In the genomic region with DNA sequence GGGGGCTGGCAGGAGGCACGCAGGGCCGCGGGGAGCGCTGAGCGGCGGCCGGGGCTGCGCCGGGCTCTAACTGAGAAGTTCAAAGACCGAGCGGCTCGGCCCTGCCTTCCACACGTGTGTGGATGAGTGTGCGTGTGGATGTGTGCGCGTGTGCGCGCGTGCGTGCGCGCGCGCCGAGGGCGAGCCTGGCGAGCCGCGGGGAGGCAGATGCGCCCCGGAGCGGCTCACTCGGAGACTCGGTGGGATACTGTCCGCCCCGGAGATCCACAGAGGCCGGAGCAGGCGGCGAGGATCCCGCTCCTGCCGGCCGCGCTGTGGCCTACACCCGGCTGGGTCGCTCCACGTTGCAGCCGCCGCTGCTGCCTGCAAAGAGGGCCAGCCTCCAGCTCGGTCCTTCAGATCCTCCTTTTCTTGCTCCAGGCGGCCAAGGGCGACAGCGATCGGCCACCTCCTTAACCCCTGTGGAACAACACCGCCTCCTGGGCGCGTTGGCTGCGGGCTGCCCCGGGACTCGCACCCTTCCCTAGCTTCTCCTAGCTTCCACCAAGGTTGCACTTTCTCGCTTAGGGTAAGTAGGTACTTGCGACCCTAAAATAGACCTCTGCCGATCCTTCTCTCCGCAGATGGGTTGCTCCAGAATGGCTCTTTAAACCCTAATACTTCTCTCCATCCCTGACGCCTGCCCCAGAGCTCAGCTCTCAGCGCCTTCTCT, we compare ENCODE assay signal across 8 mouse cellular contexts. TPM values are rescaled to one million over a fixed set of nuclear protein-coding genes. Genes with fewer than 3 reads are reported as not detected.
A peak's percentile ranks its signal among the peaks of the same experiment; 100 is the strongest.
DNase-seq lines count a peak whose midpoint lies in the region; ATAC-seq and TF ChIP-seq lines count a peak whose summit lies in the region.

No protein-coding gene starts in this region.

- peak; percentile 7 for DNase-seq in cerebellum, adult 11 months
- no peak for DNase-seq in cerebellum, adult 9-10 months
- peak; percentile 81 for DNase-seq in embryonic facial prominence, embryonic 10.5 days (ENCODE audit: low spot score)
- DNase-seq in heart, adult 18-20 months: peak; percentile 68 to 81
- peak; percentile 46 for DNase-seq in kidney, adult 2 months
- DNase-seq in limb, embryonic 14.5 days (ENCODE audit: low spot score): peak; percentile 72
- DNase-seq in midbrain, embryonic 14.5 days: peak; percentile 85

- no peak for TF ChIP-seq CTCF in kidney, adult 2 months (conservative IDR thresholded peaks at IDR 0.05; ENCODE audit: insufficient read depth, insufficient read length, low read depth, low read length)

- H3K9me3 ChIP-seq in embryonic facial prominence, embryonic 10.5 days: no peaks in the 10 kb centered on the region
- no peaks in the 10 kb centered on the region for H3K9me3 ChIP-seq in limb, embryonic 14.5 days (ENCODE audit: control insufficient read depth, low read length)
- H3K9me3 ChIP-seq in midbrain, embryonic 14.5 days (ENCODE audit: control insufficient read depth, low read length): no peaks in the 10 kb centered on the region
- no peaks in the 10 kb centered on the region for H3K9me3 ChIP-seq in stomach, embryonic 16.5 days (replicated peaks; ENCODE audit: control insufficient read depth, low read length)

- WGBS in embryonic facial prominence, embryonic 10.5 days: under 1% methylated on average over 65 of the region's 65 CpGs
- WGBS in kidney, adult 2 months: under 1% methylated on average over 65 of the region's 65 CpGs
- WGBS in limb, embryonic 14.5 days: 3% methylated on average over 54 of the region's 65 CpGs
- under 1% methylated on average over 65 of the region's 65 CpGs for WGBS in midbrain, embryonic 14.5 days
- WGBS in stomach, embryonic 16.5 days: under 1% methylated on average over 65 of the region's 65 CpGs

- peak; percentile 66 for ATAC-seq in limb, embryonic 14.5 days (ENCODE audit: low FRiP score, low read depth)
- peak; percentile 76 for ATAC-seq in midbrain, embryonic 14.5 days (ENCODE audit: low FRiP score, low TSS enrichment)
- peak; percentile 83 for ATAC-seq in stomach, embryonic 16.5 days (ENCODE audit: insufficient read depth, low FRiP score)

- TF ChIP-seq POLR2A in kidney, adult 2 months (IDR thresholded peaks at IDR 0.05; ENCODE audit: low read depth, low read length): no peak
- TF ChIP-seq POLR2A in limb, embryonic 14.5 days (IDR thresholded peaks at IDR 0.05; ENCODE audit: borderline replicate concordance, extremely low read depth, insufficient read depth, insufficient read length): peak; percentile 64; the same call in 1 of the 2 replicates

- H3K27ac ChIP-seq in embryonic facial prominence, embryonic 10.5 days (replicated peaks): peak overlapping the region; percentile 90
- H3K27ac ChIP-seq in kidney, adult 2 months (ENCODE audit: insufficient read depth, low read depth, low read length): no peak overlapping the region
- H3K27ac ChIP-seq in limb, embryonic 14.5 days (replicated peaks; ENCODE audit: low read depth, low read length): peak overlapping the region; percentile 90
- H3K27ac ChIP-seq in midbrain, embryonic 14.5 days (replicated peaks; ENCODE audit: low read depth, low read length): peak overlapping the region; percentile 60
- peak overlapping the region; percentile 79 for H3K27ac ChIP-seq in stomach, embryonic 16.5 days (ENCODE audit: low read length)

- peak overlapping the region; percentile 72 for H3K4me3 ChIP-seq in embryonic facial prominence, embryonic 10.5 days
- peak overlapping the region; percentile 63 for H3K4me3 ChIP-seq in kidney, adult 2 months (ENCODE audit: insufficient read depth, low read depth, low read length)
- peak overlapping the region; percentile 75 for H3K4me3 ChIP-seq in limb, embryonic 14.5 days (replicated peaks; ENCODE audit: low read length)
- H3K4me3 ChIP-seq in midbrain, embryonic 14.5 days (replicated peaks; ENCODE audit: low read depth, low read length): peak overlapping the region; percentile 61
- H3K4me3 ChIP-seq in stomach, embryonic 16.5 days (replicated peaks; ENCODE audit: low read length): peak overlapping the region; percentile 59

- peaks cover 36% of the 10 kb centered on the region for H3K4me1 ChIP-seq in embryonic facial prominence, embryonic 10.5 days
- 0 out of 2 replicates have a peak, but pooled peaks cover 3% of the 10 kb centered on the region for H3K4me1 ChIP-seq in kidney, adult 2 months (ENCODE audit: control insufficient read depth, insufficient read depth, low read length)
- H3K4me1 ChIP-seq in limb, embryonic 14.5 days (ENCODE audit: control insufficient read depth, insufficient read depth, low read length): peaks cover 23% of the 10 kb centered on the region
- H3K4me1 ChIP-seq in midbrain, embryonic 14.5 days (ENCODE audit: control insufficient read depth, insufficient read depth, low read length): peaks cover 15% of the 10 kb centered on the region
- peaks cover 13% of the 10 kb centered on the region for H3K4me1 ChIP-seq in stomach, embryonic 16.5 days (ENCODE audit: control insufficient read depth, insufficient read depth, low read length)

- H3K9ac ChIP-seq in limb, embryonic 14.5 days (ENCODE audit: low read depth, low read length, severe bottlenecking): peak overlapping the region; percentile 91
- H3K9ac ChIP-seq in midbrain, embryonic 14.5 days (replicated peaks; ENCODE audit: low read length): peak overlapping the region; percentile 78
- H3K9ac ChIP-seq in stomach, embryonic 16.5 days (ENCODE audit: low read length): peak overlapping the region; percentile 81

- no peaks in the 10 kb centered on the region for H3K36me3 ChIP-seq in embryonic facial prominence, embryonic 10.5 days (replicated peaks)
- no peaks in the 10 kb centered on the region for H3K36me3 ChIP-seq in kidney, adult 2 months (ENCODE audit: control insufficient read depth, insufficient read depth, low read length)
- H3K36me3 ChIP-seq in limb, embryonic 14.5 days (ENCODE audit: control insufficient read depth, insufficient read depth, low read length): 0 out of 2 replicates have a peak, but pooled peaks cover 3% of the 10 kb centered on the region
- H3K36me3 ChIP-seq in midbrain, embryonic 14.5 days (ENCODE audit: control insufficient read depth, insufficient read depth, low read length): no peaks in the 10 kb centered on the region
- H3K36me3 ChIP-seq in stomach, embryonic 16.5 days (ENCODE audit: control insufficient read depth, insufficient read depth, low read length): no peaks in the 10 kb centered on the region

- H3K27me3 ChIP-seq in embryonic facial prominence, embryonic 10.5 days (replicated peaks; ENCODE audit: low read depth, poor library complexity, severe bottlenecking): peaks cover 25% of the 10 kb centered on the region
- H3K27me3 ChIP-seq in kidney, adult 2 months (replicated peaks; ENCODE audit: control insufficient read depth, insufficient read depth, low read length): 0 out of 2 replicates have a peak, but pooled peaks cover 1% of the 10 kb centered on the region
- H3K27me3 ChIP-seq in limb, embryonic 14.5 days (ENCODE audit: control insufficient read depth, insufficient read depth, low read length): no peaks in the 10 kb centered on the region
- peaks cover 21% of the 10 kb centered on the region; the same call in 1 of the 2 replicates for H3K27me3 ChIP-seq in midbrain, embryonic 14.5 days (ENCODE audit: control insufficient read depth, insufficient read depth, low read length)
- no peaks in the 10 kb centered on the region for H3K27me3 ChIP-seq in stomach, embryonic 16.5 days (ENCODE audit: control insufficient read depth, insufficient read depth, low read length)

- peak overlapping the region; percentile 81 for H3K4me2 ChIP-seq in limb, embryonic 14.5 days (replicated peaks; ENCODE audit: low read depth, low read length, severe bottlenecking)
- H3K4me2 ChIP-seq in midbrain, embryonic 14.5 days (ENCODE audit: low read length): peak overlapping the region; percentile 94
- peak overlapping the region; percentile 90 for H3K4me2 ChIP-seq in stomach, embryonic 16.5 days (ENCODE audit: low read depth, low read length)

RNA-seq across cellular contexts. Expression of gene Tgfb2, which starts 0.4 kb away (rescaled TPM):
- polyA plus RNA-seq in embryonic facial prominence, embryonic 10.5 days (2016; fragmentation: Nextera tagmentation; extraction: Ambion mirVana): 16.6 and 25.6 TPM in 2 replicates
- 1 to 10 TPM; 3.9 to 5.3 TPM for total RNA-seq in heart, adult 18-20 months (2021)
- 1.5 TPM in 2 replicates for polyA plus RNA-seq in kidney, adult 2 months (2012; rRNA removed)
- 25.3 and 26.1 TPM in 2 replicates for polyA plus RNA-seq in limb, embryonic 14.5 days (2012; rRNA removed)
- polyA plus RNA-seq in limb, embryonic 14.5 days (2014; fragmentation: Nextera tagmentation; extraction: Ambion mirVana): 73.5 and 89.7 TPM in 2 replicates
- polyA plus RNA-seq in midbrain, embryonic 14.5 days (2014; fragmentation: Nextera tagmentation; extraction: Ambion mirVana): 11.8 and 14.7 TPM in 2 replicates
- polyA plus RNA-seq in stomach, embryonic 16.5 days (2015; fragmentation: Nextera tagmentation; extraction: Ambion mirVana): 24.3 and 24.5 TPM in 2 replicates

RNA-seq across cellular contexts. Expression of gene Rrp15, which starts 43.8 kb away (rescaled TPM):
- polyA plus RNA-seq in embryonic facial prominence, embryonic 10.5 days (2016; fragmentation: Nextera tagmentation; extraction: Ambion mirVana): 94.0 and 95.4 TPM in 2 replicates
- total RNA-seq in heart, adult 18-20 months (2021): 10 to 100 TPM in 1 of 2 experiments, 1 to 10 TPM in 1; 9.6 to 11.0 TPM
- 3.1 and 4.5 TPM in 2 replicates for polyA plus RNA-seq in kidney, adult 2 months (2012; rRNA removed)
- 18.6 and 40.0 TPM in 2 replicates for polyA plus RNA-seq in limb, embryonic 14.5 days (2012; rRNA removed)
- polyA plus RNA-seq in limb, embryonic 14.5 days (2014; fragmentation: Nextera tagmentation; extraction: Ambion mirVana): 62.6 and 64.8 TPM in 2 replicates
- 28.3 and 29.0 TPM in 2 replicates for polyA plus RNA-seq in midbrain, embryonic 14.5 days (2014; fragmentation: Nextera tagmentation; extraction: Ambion mirVana)
- 51.1 and 53.7 TPM in 2 replicates for polyA plus RNA-seq in stomach, embryonic 16.5 days (2015; fragmentation: Nextera tagmentation; extraction: Ambion mirVana)
